Mouse (Mus musculus) neural tube, embryonic 10.5 days (tissue): ENCODE data around the gene Pde6h.

Experiments used
- DNase-seq: peaks from one replicate; pipeline ENCODE4 v3.0.0-alpha.2; 2017; ENCODE audit warnings: low spot score; ENCODE audit errors: extremely low spot score

Pde6h gene

DNA sequence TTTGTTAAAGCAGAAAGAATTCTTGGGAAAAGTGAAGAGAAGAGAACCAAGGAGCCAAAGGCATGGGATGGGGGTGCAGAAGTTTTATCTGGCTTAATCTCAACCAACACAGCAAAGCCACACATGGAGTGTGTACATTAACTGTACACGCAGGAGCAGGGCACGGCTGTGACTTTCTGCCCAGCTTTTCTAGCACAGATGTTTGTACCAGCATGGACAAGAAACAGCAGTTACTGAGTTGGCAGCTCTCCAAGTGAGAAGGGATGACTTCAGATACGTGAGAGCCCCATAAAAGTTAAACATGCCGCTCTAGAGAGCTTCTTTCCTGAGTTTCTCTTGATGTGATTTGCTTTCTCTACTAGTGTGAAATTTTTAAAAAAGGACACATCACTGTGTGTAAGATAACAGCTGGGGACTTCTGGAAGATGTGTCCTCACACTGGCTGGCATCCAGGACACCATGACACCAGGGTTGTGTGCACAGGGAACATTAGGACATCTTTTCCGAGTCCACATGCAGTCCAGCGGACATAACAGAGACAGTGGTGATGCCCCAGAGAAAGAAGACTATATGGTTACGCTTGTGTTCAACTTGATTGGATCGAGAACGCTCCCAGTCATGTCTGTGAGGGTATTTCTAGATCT lies 13.3 kb upstream of the Pde6h start:
- DNase-seq: no peak

DNA sequence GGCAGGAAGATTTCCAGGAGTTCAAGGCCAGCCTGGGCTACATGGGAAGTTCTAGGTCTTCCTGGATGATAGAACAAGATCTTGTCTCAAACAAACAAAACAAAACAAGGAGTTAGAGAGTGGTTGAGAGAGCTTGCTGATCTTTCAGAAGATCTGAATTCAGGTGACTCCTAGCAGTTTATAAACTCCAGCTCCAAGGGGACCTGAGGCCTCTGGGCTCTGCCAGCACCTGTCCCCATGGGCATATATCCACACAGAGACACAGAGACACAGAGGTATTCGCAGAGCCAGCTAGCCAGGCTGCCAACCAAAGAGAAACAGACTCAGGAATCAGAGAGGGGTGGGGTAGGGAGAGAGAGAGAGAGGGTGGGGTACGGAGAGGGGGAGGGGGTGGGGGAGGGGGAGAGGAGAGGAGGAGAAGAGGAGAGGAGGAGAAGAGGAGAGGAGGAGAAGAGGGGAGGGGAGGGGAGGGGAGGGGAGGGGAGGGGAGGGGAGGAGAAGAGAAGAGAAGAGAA lies 10.8 kb upstream of the Pde6h start:
- DNase-seq: no peak

DNA sequence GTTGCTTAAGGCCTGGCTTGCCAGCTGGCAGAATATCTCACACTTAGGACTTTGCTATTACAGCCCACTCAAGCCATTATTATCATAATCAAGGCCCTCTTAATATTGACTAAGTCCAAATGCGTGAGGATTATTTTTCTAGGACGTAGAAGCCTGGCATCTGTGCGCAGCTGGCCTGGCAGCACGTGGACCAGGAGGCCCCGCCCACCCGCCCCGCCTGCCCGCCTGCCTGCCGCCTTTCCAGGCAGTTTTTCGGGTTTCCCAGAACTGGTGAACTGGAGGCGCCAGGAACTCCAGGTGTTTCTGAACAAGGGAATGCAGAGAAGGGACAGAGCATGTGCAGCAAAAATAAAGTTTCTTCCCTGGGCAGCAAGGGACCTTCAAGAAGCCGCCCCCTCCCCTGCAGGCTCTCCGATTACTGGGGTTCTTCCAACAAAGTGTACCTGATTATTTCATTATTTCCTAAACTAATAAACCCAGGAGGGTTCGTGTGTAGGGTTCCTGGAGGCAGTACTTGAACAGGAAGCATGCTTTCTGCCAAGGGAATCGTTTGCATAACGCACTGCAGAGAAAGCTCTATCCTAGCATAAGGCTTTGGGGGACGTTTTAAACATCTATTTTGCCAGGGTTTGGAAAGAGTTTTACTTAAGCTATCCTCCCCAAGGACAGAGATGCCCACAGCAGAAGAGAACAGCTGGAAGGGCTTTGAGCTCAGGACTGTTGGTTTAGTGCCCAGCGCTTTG lies 10.1 kb upstream of the Pde6h start:
- peak; percentile 38 for DNase-seq

DNA sequence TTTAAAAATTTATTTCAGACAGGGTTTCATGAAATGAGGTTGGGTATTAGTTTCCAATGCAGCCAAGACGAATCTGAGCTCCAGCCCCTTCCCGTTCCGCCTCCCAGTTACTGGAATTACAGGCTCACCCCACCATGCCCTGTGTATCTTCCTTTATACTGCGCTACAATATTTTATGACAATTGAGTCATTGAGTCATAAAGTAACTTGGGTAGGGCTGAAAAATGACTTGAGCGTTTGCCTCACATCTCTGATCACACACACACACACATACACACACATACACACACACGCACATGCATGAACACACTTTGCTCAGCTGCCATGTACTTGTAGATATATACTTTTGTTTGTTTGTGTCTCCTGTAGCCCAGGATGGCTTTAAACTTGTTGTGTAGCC lies 9.4 kb upstream of the Pde6h start:
- no peak for DNase-seq

DNA sequence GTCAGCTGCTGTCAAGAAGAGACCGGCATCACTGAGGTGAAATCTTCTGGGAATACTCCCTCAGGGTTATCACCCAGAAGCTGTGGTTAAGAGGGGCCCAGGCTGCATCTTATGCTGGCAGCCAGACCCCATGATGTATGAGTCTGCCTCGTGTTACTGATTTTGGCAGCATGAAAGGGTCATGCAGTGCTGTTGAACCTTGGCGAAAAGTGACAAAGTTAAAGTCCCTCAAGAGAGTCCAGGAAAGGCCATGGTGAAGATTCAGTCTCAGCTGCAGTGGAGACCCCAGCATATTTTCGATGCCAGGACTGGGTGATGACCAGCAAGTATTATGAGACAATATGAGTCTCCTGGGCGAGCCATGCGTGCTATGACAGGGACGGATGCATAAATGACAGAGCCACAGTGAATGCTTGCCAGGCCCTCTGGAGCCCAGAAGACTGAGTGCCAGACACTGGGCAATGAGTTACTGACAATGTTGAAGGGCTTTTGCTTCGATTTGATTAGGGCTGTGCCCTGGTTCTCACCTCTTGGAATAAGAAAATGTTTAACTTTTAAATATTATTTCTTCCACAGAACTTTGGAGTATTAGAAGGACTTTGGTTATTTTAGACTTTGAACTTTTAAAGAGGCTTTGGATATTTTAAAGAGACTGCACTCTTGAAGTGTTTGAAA lies 7.8 kb upstream of the Pde6h start:
- DNase-seq: no peak

DNA sequence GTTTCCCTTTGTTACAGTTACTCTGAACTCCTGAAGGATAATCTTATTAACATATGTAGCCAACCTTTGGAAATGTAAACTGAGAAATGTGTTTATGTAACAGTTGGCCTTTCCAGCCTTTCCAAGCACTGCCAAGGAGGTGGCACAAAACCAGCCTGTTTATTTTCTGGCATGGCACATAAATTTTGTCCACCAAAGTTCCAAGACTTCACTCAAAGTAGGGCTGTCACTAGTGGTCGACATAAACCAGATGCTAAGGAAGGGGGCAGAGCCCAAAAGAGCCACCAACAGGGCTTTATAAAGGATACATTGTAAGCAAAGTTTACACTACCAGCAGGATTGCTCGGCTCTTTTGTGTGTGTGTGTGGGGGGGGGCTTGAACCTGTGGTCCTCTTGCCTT lies 5.7 kb upstream of the Pde6h start:
- DNase-seq: no peak

DNA sequence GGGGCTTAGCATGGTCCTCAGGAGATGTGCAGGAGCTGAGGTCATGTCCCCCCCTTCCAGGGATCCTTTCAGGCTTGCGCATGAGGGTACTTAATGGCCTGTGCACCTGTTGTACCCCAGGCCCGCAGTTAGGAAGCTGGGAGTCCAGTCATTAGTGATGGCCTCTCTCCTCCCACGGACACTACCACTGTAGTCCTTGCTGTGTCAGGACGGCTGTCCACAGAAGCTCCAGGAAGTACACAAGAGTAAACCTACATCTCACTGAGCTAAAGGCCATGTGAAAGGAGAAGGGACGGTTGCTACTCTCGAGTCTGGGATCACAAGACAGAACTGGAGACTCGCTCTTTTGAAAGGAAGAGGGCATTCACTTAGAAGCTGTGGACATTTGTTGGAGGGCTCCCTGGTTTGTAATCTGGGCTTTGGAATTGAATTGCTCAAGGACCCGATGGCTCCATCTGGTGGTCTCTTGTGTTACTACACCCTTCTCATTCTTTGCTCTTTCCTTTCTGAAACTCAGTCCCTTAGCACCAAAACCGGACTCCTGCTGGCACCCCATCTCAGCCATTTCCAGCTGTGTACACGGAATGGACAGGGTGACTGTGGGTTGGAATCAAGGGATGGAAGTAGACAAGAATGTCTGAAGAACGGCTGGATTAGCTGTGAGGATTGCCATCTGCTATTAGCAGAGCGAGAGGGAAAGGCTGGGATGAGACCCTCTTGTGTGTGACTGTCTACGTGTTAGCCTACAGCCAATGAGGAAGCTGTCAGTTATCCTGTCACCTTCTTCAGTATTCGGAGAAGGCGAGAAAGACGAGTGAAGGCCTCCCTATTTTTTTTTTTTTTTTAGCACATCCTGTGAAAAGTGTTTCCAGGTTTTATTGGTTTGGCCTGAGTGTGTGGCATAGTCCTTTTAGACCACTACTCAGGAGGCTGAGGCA lies 3.0 kb upstream of the Pde6h start:
- DNase-seq: peak; percentile 65

DNA sequence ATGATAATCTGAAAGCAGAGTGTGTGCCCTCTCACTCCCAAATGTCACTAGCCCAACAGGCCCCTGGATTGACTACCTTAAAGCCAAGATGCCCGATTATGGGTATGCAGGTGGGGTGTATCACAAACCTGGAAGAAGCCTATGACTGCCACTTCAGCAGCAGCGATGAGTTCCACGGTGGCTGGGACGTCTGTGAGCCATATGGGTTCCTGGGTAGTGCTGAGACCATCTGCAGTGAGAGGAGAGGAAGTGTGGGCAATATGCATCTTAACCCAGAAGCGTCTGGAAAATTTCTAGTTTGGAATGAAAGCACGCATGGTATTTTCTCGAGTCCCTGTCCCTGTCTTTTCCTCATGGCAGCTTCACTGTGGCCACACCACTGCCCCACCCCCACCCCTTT lies 2.0 kb upstream of the Pde6h start:
- no peak for DNase-seq

DNA sequence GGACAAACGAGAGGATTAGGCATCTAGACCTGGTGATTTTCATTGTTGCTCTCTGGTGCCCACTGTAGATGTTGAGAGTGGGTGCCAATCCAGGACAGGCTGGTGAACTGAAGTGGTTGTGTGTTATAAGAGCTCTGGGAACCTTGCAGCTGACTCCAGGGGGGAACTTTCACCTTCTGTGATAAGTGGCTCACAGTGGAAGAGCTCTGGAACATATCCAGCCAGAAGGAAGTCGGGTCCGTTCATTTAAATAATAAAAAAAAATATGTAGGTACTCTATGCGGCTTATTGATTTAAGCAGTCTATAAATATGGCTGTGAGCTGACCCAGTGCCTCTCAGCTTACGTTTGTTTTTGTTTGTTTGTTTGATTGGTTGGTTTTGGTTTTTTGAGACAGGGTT lies 1.6 kb upstream of the Pde6h start, which contains the start of gene Erp27:
Erp27 (minus strand) TSS at position 101 of the 400 bp plus-strand sequence.
- DNase-seq: no peak

DNA sequence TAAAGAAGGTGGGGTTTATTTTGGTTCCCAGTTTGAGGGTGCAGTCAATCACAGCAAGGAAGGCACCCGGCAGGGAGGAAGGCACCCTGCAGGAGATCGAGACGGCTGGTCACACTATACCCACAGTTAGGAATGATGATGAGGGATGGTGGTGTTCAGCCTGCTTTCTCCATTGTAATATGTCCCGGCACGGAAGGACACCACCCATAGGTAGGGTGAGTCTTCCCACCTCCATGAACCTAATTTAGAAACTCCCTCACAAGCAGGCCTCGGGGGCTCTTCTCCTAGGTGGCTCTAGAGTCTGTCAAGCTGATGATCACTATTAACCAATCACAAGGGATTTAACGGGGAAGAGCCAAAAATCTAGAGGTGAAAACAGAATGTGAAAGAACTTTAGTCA lies 761 bp upstream of the Pde6h start:
- DNase-seq: no peak

DNA sequence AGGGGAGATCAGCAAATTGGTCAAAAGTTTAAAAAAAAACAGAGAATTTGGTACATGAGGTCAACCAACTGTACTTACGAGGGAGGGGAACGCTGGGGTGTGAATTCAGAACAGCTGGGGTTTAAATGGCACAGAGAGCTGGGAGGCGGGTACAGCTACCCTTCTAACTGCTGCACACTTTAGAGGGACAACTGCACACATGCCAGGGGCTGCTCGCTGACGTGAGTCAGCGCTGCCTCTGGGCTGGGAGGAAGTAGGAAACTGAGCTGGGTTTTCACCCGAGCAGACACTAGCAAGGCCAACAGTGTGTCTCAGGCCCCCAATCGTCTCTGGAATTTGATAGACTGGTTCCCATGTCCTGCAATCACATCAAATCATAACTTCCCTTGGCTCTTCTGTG lies 1.4 kb downstream of the Pde6h start:
- no peak for DNase-seq

DNA sequence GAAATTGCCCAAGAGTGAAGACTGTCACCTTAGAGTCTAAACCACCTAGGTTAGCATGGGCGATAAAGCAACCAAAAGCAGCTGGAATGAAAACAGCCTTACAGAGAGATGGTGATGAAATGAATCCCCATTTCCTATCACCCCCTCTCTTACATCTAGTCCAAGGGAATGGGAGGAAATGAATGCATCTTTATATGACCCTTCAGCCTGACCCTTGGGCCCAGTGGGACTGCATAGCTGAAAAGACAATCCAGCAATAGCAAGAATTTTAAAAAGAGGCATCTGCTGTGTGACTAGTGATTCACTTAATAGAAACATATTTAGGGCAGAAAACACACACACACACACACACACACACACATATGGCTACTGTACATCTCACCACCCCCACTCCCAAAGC lies 4.0 kb downstream of the Pde6h start:
- DNase-seq: no peak

DNA sequence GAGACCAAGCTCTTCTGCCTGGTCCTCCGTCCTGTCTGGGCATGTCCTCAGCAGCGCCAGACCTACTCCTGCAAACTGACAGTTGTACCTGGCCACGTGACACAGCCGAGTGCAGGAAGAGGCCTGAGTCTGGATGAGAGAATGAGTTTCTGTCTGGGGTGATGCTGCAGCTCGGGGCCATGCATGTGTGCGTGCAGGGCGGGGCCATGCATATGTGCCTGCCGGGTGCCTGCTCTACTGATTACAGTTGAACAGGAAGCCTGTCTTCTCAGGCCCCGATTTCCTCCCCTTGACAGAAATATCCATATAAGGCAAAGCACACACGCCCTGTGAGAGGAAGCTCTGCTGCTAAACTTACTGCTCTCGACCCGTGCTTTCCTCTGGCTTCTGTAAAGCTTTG lies 7.0 kb downstream of the Pde6h start:
- DNase-seq: peak; percentile 36

DNA sequence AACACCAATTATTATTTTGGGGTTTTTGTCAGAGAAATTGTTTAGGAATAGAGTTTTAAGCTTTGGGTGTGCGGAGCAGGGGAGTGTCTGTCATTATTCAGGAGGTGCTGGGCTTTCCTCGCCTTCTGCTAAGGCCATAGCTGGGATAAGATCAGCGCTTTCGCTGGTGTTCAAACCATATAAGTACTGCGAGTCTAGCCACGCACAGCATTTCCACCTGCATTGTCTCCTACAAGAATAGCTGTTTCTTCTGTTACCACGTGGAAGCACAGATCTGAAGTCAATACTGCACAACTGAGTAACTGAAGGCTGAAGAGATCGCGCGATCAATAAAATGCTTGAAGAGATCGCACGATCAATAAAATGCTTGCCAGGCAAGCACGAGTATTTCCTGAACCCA lies 7.6 kb downstream of the Pde6h start:
- no peak for DNase-seq

DNA sequence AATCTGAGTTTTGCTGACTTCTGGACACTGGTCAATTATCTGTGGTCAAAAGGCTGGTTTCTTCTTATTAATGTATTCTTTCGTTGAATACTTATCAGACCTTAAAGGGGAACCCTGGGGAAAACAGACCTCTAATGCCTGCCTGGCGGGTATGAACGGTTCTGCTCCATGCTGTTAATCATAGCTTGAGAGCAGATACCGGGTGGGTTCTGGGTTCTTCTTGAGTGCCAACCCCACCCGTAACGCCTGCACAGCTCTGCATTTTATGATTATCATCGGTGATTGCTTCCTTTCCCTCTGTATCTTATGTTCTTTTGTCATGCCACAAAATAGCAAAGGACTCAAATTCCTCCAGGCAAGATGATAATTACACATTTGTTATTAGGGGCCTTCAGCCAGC lies 10.4 kb downstream of the Pde6h start:
- no peak for DNase-seq

DNA sequence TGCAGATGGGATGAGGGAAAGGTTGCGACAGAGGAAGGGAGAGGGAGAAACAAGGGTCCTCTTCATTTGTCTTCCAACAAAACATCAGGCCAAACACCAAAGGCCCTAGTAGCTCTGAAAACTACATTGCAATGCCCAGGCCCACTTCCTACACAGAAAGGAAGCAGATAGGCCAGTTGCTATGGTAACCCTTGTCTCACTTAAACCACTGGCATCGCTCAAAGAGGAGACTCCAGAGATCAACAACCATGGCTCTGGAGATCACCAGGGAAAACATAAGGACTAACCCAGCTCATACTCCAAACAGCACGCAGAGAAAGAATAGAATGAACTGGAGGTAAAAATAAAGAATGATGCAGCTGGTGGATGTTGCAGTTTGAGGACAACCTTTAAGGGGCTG lies 11.6 kb downstream of the Pde6h start:
- DNase-seq: no peak

DNA sequence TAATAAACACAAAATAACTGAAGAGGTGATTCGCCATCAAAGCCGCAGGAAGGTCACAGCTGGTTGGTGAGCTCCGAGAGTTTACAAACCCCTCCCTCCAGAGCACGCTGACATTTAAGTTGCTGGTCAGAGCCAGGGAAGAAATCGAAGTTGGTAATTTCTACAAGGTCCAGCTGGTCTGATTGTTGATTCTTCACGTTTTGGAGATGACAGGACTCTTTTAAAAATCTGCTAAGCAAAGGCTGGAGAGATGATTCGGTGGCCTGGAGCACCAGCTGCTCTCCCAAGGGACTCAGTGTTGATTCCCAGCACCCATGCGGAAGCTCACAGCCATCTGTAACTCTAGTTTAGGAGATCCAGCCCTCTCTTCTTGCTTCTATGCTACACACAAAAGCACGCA lies 12.7 kb downstream of the Pde6h start:
- no peak for DNase-seq

DNA sequence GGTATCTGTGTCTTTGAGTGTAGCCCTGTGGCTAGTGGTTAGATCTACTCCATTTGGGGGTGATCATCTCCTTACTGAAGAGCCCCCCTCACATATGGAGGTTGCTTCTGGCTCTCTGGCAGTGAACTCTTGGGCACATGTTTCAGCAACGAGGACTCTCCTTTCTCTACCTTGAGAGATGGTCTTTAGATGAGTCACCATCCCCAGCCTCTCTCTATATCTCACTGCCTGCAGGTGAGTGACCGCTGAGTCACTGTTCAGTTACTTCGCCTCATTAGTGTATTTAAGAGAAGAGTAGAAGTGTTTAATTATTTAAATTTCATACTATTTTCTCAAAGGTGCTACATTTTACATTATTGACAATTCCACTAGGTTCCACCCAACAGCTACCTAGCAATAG lies 13.5 kb downstream of the Pde6h start:
- no peak for DNase-seq

DNA sequence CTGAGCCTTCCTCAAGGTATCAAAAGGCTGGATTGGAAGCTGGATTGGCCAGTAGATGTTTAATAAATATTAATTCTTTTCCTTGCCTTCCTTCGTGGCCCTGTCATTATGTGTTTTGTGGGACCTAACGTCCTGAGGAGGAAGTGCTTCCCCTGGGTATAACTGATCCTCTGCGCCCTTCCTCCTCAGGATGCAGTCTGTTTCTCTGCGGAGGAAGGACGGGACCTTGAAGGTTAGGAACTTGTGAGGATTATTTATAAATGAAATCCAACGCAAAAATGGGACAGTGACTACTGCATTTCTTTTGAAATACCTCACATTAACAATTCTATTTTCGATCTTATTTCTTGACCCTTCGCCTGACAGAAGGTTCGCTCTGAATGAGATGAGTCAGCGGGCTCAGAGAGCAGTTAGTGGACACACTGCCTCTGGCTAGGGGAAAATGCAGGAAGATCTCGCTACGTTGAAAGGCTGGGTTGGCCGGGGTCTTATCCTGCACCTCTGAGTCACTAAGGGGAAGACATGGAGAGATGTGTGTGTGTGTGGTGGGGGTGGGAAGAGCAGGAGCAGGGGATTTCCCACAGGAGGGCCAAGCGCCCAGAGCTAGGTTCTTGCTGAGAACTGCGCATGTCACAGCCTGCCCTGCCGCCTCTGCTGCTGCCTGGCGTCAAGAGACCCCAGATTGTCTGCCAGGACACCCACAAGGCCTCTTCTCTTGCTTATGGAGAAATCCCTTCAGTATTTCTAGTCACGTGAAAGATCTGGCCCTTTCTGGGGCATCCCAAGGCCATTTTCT lies 14.9 kb downstream of the Pde6h start:
- DNase-seq: no peak

DNA sequence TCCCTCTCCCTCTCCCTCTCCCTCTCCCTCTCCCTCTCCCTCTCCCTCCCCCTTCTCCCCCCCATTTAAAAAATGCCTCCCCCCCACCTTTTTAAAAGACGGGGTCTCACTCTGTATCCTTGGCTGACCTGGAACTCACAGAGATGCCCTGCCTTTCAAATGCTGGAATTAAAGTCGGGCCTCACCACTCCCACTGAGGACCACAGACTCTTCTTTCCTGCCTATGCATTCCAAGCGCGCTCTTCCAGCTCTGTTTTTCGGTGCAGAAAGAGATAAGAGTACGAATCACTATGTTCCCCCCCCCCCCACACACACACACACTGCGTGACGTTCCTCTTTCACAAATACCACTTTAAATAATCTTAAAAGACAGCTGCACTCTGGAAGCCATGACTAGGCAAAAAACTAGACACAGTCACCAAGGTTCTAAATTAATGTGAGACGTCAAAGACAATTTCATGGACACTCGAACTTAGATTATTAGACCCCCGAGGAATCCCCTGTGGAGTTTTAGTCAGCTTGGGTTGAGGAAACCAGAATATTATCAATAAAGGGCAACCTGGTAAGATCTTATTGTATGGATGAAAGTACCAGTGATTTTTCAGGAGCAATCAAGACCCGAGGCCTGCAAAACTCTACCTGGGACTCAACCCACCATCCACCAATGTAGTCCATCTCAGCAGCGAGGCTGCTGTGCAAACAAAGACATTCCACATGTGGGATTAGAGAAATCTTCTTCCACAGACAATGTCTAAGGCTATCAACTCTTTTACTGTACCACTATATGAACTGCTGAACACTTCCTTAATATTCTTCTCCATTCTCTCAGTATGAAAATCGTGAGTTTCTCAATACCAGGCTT lies 15.9 kb downstream of the Pde6h start:
- DNase-seq: no peak
